In genomic region chr11:120950281-120951202, GRCm38 (mm10) we compare ENCODE assay signal across 8 mouse cellular contexts. TPM values are rescaled to one million over a fixed set of nuclear protein-coding genes. Genes with fewer than 3 reads are reported as not detected.
DNase-seq lines count a peak whose midpoint lies in the region; ATAC-seq and TF ChIP-seq lines count a peak whose summit lies in the region.

No protein-coding gene starts in this region.

- H3K36me3 ChIP-seq in heart, embryonic 13.5 days: peaks cover 20% of the 10 kb centered on the region
- 0 out of 2 replicates have a peak, but pooled peaks cover under 1% of the 10 kb centered on the region for H3K36me3 ChIP-seq in kidney, postnatal 0 days (ENCODE audit: insufficient read depth, low read length)
- H3K36me3 ChIP-seq in liver, embryonic 11.5 days (ENCODE audit: control insufficient read depth, insufficient read depth, low read length): peaks cover 13% of the 10 kb centered on the region
- no peaks in the 10 kb centered on the region for H3K36me3 ChIP-seq in myocyte (ENCODE audit: control insufficient read depth, insufficient read depth)

- H3K79me2 ChIP-seq in myocyte (ENCODE audit: control insufficient read depth, insufficient read depth): no peaks in the 10 kb centered on the region

- peak; percentile 58 to 60 for DNase-seq in B cell, adult 2 months
- peak; percentile 61 for DNase-seq in brain, embryonic 18.5 days (ENCODE audit: low read depth, low spot score)
- DNase-seq in kidney, postnatal 0 days (ENCODE audit: low spot score): peak; percentile 95
- DNase-seq in liver, embryonic 11.5 days (ENCODE audit: low spot score): peak; percentile 98
- DNase-seq in spleen, postnatal 4 days (ENCODE audit: low spot score in 2 of 2): peak; percentile 94 to 95

- WGBS in heart, embryonic 13.5 days: 1% methylated on average over 39 of the region's 39 CpGs
- 3% methylated on average over 39 of the region's 39 CpGs for WGBS in kidney, postnatal 0 days
- 2% methylated on average over 39 of the region's 39 CpGs for WGBS in liver, embryonic 11.5 days

- no peak overlapping the region for H3ac ChIP-seq in myocyte (ENCODE audit: control insufficient read depth, insufficient read length)

- H3K9ac ChIP-seq in heart, embryonic 13.5 days: peak overlapping the region; percentile 94
- peak overlapping the region; percentile 39; the same call in 1 of the 2 replicates for H3K9ac ChIP-seq in kidney, postnatal 0 days (ENCODE audit: low read depth, low read length)
- peak overlapping the region; percentile 97 for H3K9ac ChIP-seq in liver, embryonic 11.5 days (ENCODE audit: low read depth, low read length)

- H3K4me1 ChIP-seq in heart, embryonic 13.5 days: peaks cover 69% of the 10 kb centered on the region
- peaks cover 23% of the 10 kb centered on the region for H3K4me1 ChIP-seq in kidney, postnatal 0 days (replicated peaks; ENCODE audit: insufficient read depth, low read length)
- peaks cover 32% of the 10 kb centered on the region for H3K4me1 ChIP-seq in liver, embryonic 11.5 days (replicated peaks; ENCODE audit: control insufficient read depth, insufficient read depth, low read length)

- peak; percentile 86 for ATAC-seq in erythroid progenitor cell, adult 5-6 weeks (replicated peaks; ENCODE audit: low FRiP score, poor library complexity, severe bottlenecking)
- ATAC-seq in heart, embryonic 13.5 days (ENCODE audit: extremely low read depth, insufficient number of reproducible peaks, low FRiP score, low TSS enrichment): peak; percentile 77
- peak; percentile 73 for ATAC-seq in kidney, postnatal 0 days (replicated peaks; ENCODE audit: low FRiP score, low read depth)
- peak; percentile 86 for ATAC-seq in liver, embryonic 11.5 days (replicated peaks; ENCODE audit: low FRiP score)

- peak overlapping the region; percentile 80 for H3K4me3 ChIP-seq in heart, embryonic 13.5 days
- peak overlapping the region; percentile 52 for H3K4me3 ChIP-seq in kidney, postnatal 0 days (replicated peaks; ENCODE audit: low read depth, low read length)
- H3K4me3 ChIP-seq in liver, embryonic 11.5 days (ENCODE audit: low read depth, low read length): peak overlapping the region; percentile 87
- H3K4me3 ChIP-seq in myocyte: peak overlapping the region; percentile 26

- H3K27me3 ChIP-seq in heart, embryonic 13.5 days (replicated peaks): peaks cover 12% of the 10 kb centered on the region; the same call in 1 of the 2 replicates
- H3K27me3 ChIP-seq in kidney, postnatal 0 days (ENCODE audit: insufficient read depth, low read length): no peaks in the 10 kb centered on the region
- no peaks in the 10 kb centered on the region for H3K27me3 ChIP-seq in liver, embryonic 11.5 days (replicated peaks; ENCODE audit: control insufficient read depth, insufficient read depth, low read length)
- H3K27me3 ChIP-seq in myocyte (ENCODE audit: control insufficient read depth, insufficient read depth, insufficient read length): no peaks in the 10 kb centered on the region

- no peaks in the 10 kb centered on the region for H3K9me3 ChIP-seq in heart, embryonic 13.5 days
- no peaks in the 10 kb centered on the region for H3K9me3 ChIP-seq in kidney, postnatal 0 days (replicated peaks; ENCODE audit: low read length)
- no peaks in the 10 kb centered on the region for H3K9me3 ChIP-seq in liver, embryonic 11.5 days (ENCODE audit: control insufficient read depth, low read length)

- peak overlapping the region; percentile 92 for H3K27ac ChIP-seq in heart, embryonic 13.5 days (replicated peaks)
- no peak overlapping the region for H3K27ac ChIP-seq in kidney, postnatal 0 days
- H3K27ac ChIP-seq in liver, embryonic 11.5 days (ENCODE audit: low read depth, low read length): peak overlapping the region; percentile 91

- peak; percentile 40 for TF ChIP-seq POLR2A in myocyte (IDR thresholded peaks at IDR 0.05; ENCODE audit: insufficient read length, low read depth)

- TF ChIP-seq CTCF in kidney, postnatal 0 days (IDR thresholded peaks at IDR 0.05; ENCODE audit: low read depth): 0 out of 2 replicates have a peak, but pooled peaks have one; percentile 1

- peak overlapping the region; percentile 74 for H3K4me2 ChIP-seq in heart, embryonic 13.5 days
- H3K4me2 ChIP-seq in kidney, postnatal 0 days (ENCODE audit: low read length): peak overlapping the region; percentile 89
- peak overlapping the region; percentile 90 for H3K4me2 ChIP-seq in liver, embryonic 11.5 days
- peak overlapping the region; percentile 79 for H3K4me2 ChIP-seq in myocyte (ENCODE audit: low read depth)

TF ChIP-seq in myocyte, 11 proteins besides CTCF, POLR2A, EP300 and RAD21:
- TF ChIP-seq REST (IDR thresholded peaks at IDR 0.05; ENCODE audit: insufficient read depth, insufficient read length): no peak
- TF ChIP-seq POLR2AphosphoS2 (IDR thresholded peaks at IDR 0.05; ENCODE audit: insufficient read length, low read depth): peak; percentile 69
- peak in 1 of 3 experiments; percentile 7 for TF ChIP-seq MYOD1 (IDR thresholded peaks at IDR 0.05; ENCODE audit: control insufficient read depth in 1 of 3, insufficient read length in 2 of 3, low read depth in 2 of 3)
- no peak for TF ChIP-seq TCF3 (IDR thresholded peaks at IDR 0.05; ENCODE audit: insufficient read length, low read depth)
- TF ChIP-seq CEBPB (IDR thresholded peaks at IDR 0.05; ENCODE audit: insufficient read depth, poor library complexity, severe bottlenecking): no peak
- no peak for TF ChIP-seq USF1 (IDR thresholded peaks at IDR 0.05; ENCODE audit: low read depth)
TF ChIP-seq in myocyte: peak in this region for 2.

RNA-seq across cellular contexts. Expression of gene Slc16a3, which starts 2.3 kb away (rescaled TPM):
- total RNA-seq in erythroid progenitor cell, adult 5-6 weeks (2015; ENCODE audit: low replicate concordance): 4.7 and 5.4 TPM in 2 replicates
- 0.98 and 3.3 TPM in 2 replicates for total RNA-seq in erythroid progenitor cell, adult 5-6 weeks (2017; ENCODE audit: low replicate concordance)
- polyA plus RNA-seq in heart, embryonic 13.5 days (2015; fragmentation: Nextera tagmentation; extraction: Ambion mirVana): 224 and 258 TPM in 2 replicates
- 10.0 and 10.2 TPM in 2 replicates for polyA plus RNA-seq in kidney, postnatal 0 days (2015; fragmentation: Nextera tagmentation; extraction: Ambion mirVana)
- 257 and 272 TPM in 2 replicates for polyA plus RNA-seq in liver, embryonic 11.5 days (2014; fragmentation: Nextera tagmentation; extraction: Ambion mirVana)
- 9.7 TPM for polyA plus RNA-seq in myocyte (2012; fragmentation: generic; extraction: Trizol)

RNA-seq across cellular contexts. Expression of gene Ccdc57, which starts 17.9 kb away (rescaled TPM):
- 6.7 and 11.2 TPM in 2 replicates for total RNA-seq in erythroid progenitor cell, adult 5-6 weeks (2015; ENCODE audit: low replicate concordance)
- total RNA-seq in erythroid progenitor cell, adult 5-6 weeks (2017; ENCODE audit: low replicate concordance): 12.1 and 13.5 TPM in 2 replicates
- polyA plus RNA-seq in heart, embryonic 13.5 days (2015; fragmentation: Nextera tagmentation; extraction: Ambion mirVana): 3.1 and 3.7 TPM in 2 replicates
- polyA plus RNA-seq in kidney, postnatal 0 days (2015; fragmentation: Nextera tagmentation; extraction: Ambion mirVana): 5.5 and 5.7 TPM in 2 replicates
- polyA plus RNA-seq in liver, embryonic 11.5 days (2014; fragmentation: Nextera tagmentation; extraction: Ambion mirVana): 4.2 and 4.7 TPM in 2 replicates
- 1.8 TPM for polyA plus RNA-seq in myocyte (2012; fragmentation: generic; extraction: Trizol)

RNA-seq across cellular contexts. Expression of gene Csnk1d, which starts 40.6 kb away (rescaled TPM):
- total RNA-seq in erythroid progenitor cell, adult 5-6 weeks (2015; ENCODE audit: low replicate concordance): 7.6 and 27.7 TPM in 2 replicates
- total RNA-seq in erythroid progenitor cell, adult 5-6 weeks (2017; ENCODE audit: low replicate concordance): 17.3 and 26.2 TPM in 2 replicates
- polyA plus RNA-seq in heart, embryonic 13.5 days (2015; fragmentation: Nextera tagmentation; extraction: Ambion mirVana): 71.4 and 71.5 TPM in 2 replicates
- polyA plus RNA-seq in kidney, postnatal 0 days (2015; fragmentation: Nextera tagmentation; extraction: Ambion mirVana): 102 and 106 TPM in 2 replicates
- polyA plus RNA-seq in liver, embryonic 11.5 days (2014; fragmentation: Nextera tagmentation; extraction: Ambion mirVana): 62.2 and 66.5 TPM in 2 replicates
- 79.5 TPM for polyA plus RNA-seq in myocyte (2012; fragmentation: generic; extraction: Trizol)

Comparison
In these comparisons a context has a peak if more than half of its experiments do, and no peak if none do; other contexts are left out.
1. H3K4me3 ChIP-seq: peak in every context shown above with its lines; median percentile 87 in liver, embryonic 11.5 days; 80 in heart, embryonic 13.5 days; 52 in kidney, postnatal 0 days; 26 in myocyte.
2. H3K9ac ChIP-seq: peak in every context shown above with its lines; median percentile 97 in liver, embryonic 11.5 days; 94 in heart, embryonic 13.5 days; 39 in kidney, postnatal 0 days.
3. RNA of gene Slc16a3, which starts 2.3 kb away (polyA plus RNA-seq): 257 to 272 TPM in liver, embryonic 11.5 days and 224 to 258 TPM in heart, embryonic 13.5 days; 10.0 to 10.2 TPM in kidney, postnatal 0 days and 9.7 TPM in myocyte (single experiment); every median in the first group is over 10 times any median in the second.
4. Peak in every context shown above with its lines, with median percentiles within 50 percentile points of each other: DNase-seq, ATAC-seq and H3K4me2 ChIP-seq.